Mouse (Mus musculus) midbrain, embryonic 14.5 days (tissue): ENCODE results near the gene Ncbp3. TPM values are rescaled to one million over a fixed set of nuclear protein-coding genes. Genes with fewer than 3 reads are reported as not detected.

Source experiments
- ATAC-seq: fragments of 200-750 bp; cut with Nextera tagmentation; 2 replicates; pipeline ENCODE4 v1.8.0; 2017; ENCODE audit warnings: moderate number of reproducible peaks, moderate library complexity; ENCODE audit not compliant: low FRiP score, low TSS enrichment
- DNase-seq: peaks from one replicate; pipeline ENCODE4 v3.0.0-alpha.2; 2015
- H3K27ac ChIP-seq: fragments of 300-500 bp; sonication (generic); replicated peaks from 2 replicates; pipeline ENCODE4 v1.5.1; 2014; ENCODE audit warnings: mild to moderate bottlenecking, low read depth, low read length, moderate library complexity
- H3K27me3 ChIP-seq: fragments of 300-500 bp; sonication (generic); 2 replicates; pipeline ENCODE4 v1.6.1; 2014; ENCODE audit warnings: low read length, control low read depth, mixed read lengths; ENCODE audit not compliant: control insufficient read depth, insufficient read depth
- H3K36me3 ChIP-seq: fragments of 300-500 bp; sonication (generic); 2 replicates; pipeline ENCODE4 v1.6.1; 2014; ENCODE audit warnings: low read length, control low read depth; ENCODE audit not compliant: control insufficient read depth, insufficient read depth
- H3K4me1 ChIP-seq: fragments of 300-500 bp; sonication (generic); 2 replicates; pipeline ENCODE4 v1.6.1; 2014; ENCODE audit warnings: mild to moderate bottlenecking, antibody characterized with exemption, low read length, control low read depth; ENCODE audit not compliant: control insufficient read depth, insufficient read depth
- H3K4me2 ChIP-seq: fragments of 300-500 bp; sonication (generic); 2 replicates; pipeline ENCODE4 v1.6.1; 2014; ENCODE audit warnings: mild to moderate bottlenecking, low read length, moderate library complexity
- H3K4me3 ChIP-seq: fragments of 300-500 bp; sonication (generic); replicated peaks from 2 replicates; pipeline ENCODE4 v1.5.1; 2014; ENCODE audit warnings: low read depth, low read length
- H3K9ac ChIP-seq: fragments of 300-500 bp; sonication (generic); replicated peaks from 2 replicates; pipeline ENCODE4 v1.6.1; 2014; ENCODE audit warnings: mild to moderate bottlenecking, low read length, moderate library complexity
- H3K9me3 ChIP-seq: fragments of 300-500 bp; sonication (generic); 2 replicates; pipeline ENCODE4 v1.6.1; 2016; ENCODE audit warnings: low read length, control low read depth, mixed read lengths; ENCODE audit not compliant: control insufficient read depth
- WGBS: fragments of 180-500 bp; shearing (Covaris S2); extraction: QIAGEN DNeasy Blood & Tissue Kit; methylation state at CpG from one replicate; pipeline ENCODE4 v1.1.7; 2014; 5-methylcytosine and 5-hydroxymethylcytosine counted together
- polyA plus RNA-seq: library from polyadenylated mRNA; unstranded; fragments of >200 nt; fragmentation: Nextera tagmentation; extraction: Ambion mirVana; gene quantifications from 2 replicates; pipeline ENCODE4 v1.2.1, GENCODE M21; 2014

The Ncbp3 gene
- 8.3 and 10.2 TPM in 2 replicates for polyA plus RNA-seq

DNA sequence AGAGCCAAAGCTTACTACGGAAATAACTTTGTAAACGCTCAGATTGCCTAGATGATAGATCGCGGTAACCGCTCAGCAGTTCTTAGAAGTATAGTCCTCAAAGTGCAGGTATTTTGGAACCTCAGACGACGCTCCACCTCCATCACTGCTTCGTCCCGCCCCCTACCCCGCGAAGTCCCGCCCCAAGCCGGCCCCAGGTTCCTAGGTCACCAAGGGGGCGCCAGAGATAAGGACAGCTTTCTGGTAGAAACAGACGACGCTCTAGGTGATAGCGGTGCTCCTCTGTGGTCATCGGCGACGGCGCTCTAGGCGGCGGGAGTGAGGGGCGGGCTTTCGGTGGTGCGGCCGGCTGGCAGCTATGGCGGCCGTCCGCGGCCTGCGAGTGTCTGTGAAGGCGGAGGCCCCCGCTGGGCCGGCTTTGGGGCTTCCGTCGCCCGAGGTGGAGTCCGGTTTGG, at the start of gene Ncbp3:
Gene Ncbp3, plus strand, starts transcription at position 242 of the 455 bp plus-strand sequence.
- H3K9ac ChIP-seq: peak within 1 kb of the TSS; percentile 90
- peak within 1 kb of the TSS; percentile 89 for H3K4me3 ChIP-seq
- ATAC-seq (peak; percentile 92), DNase-seq (peak; percentile 98)
- H3K9me3 ChIP-seq: no peaks in the 10 kb centered on the region
- no peaks in the 10 kb centered on the region for H3K27me3 ChIP-seq
- under 1% methylated on average over 39 of the region's 39 CpGs for WGBS
- H3K36me3 ChIP-seq: peaks cover 22% of the 10 kb centered on the region
- peaks cover 6% of the 10 kb centered on the region for H3K4me1 ChIP-seq
- peak within 1 kb of the TSS; percentile 92 for H3K27ac ChIP-seq
- peak within 1 kb of the TSS; percentile 77 for H3K4me2 ChIP-seq

DNA sequence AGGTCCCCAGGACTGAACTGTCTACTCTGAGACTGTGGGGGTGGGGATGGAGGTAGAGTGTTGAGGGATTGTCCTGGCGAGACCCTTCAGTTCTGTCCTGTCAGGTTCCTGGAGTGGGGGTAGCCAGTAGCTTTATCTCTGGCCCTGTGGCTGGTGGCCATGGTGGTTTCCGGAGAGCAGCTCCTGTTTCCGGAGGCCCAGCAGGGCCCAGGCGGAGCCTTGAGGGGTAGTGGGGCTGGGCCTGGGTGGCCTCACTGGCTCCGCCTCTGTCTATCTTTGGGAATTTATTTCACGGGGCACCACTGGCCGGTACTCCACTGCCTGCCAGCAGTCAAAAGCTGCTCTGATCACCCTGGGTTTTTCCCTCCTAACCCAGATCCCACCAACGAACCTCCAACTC, 48.8 kb upstream of the Ncbp3 start, which contains the start of gene P2rx1:
Gene P2rx1, plus strand, starts transcription at position 333 of the 400 bp plus-strand sequence.
- no peak for ATAC-seq
- H3K27ac ChIP-seq: no peak within 1 kb of the TSS
- WGBS: 60% methylated on average over 8 of the region's 8 CpGs
- no peaks in the 10 kb centered on the region for H3K36me3 ChIP-seq
- no peak within 1 kb of the TSS for H3K4me3 ChIP-seq
- H3K4me1 ChIP-seq: no peaks in the 10 kb centered on the region
- no peak within 1 kb of the TSS for H3K4me2 ChIP-seq
- no peak within 1 kb of the TSS for H3K9ac ChIP-seq
- no peak for DNase-seq
- no peaks in the 10 kb centered on the region for H3K27me3 ChIP-seq
- no peaks in the 10 kb centered on the region for H3K9me3 ChIP-seq

DNA sequence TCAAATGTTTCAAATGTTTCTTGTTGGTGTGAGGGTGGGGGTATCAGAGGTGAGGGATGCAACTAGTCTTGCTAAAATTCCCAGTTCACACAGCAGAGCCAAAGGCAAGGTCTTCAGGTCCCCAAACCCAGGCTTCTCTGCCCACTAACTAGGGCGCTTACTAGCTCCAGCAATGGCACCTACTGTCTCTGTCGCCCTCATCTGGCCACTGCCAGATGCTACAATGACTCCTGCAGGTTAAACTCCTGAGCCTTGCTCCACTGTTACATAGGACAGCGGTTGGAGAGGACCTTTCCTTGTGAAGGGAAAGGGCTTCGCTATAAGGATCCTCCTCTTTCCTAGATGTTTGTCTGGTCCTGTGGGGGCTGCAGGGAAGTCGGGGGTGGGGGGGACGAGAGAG, 46.6 kb upstream of the Ncbp3 start:
- Histone ChIP-seq H3K9ac (no peak overlapping the region), H3K9me3 (no peaks in the 10 kb centered on the region), H3K36me3 (no peaks in the 10 kb centered on the region), H3K27ac (no peak overlapping the region), H3K4me2 (no peak overlapping the region), H3K4me1 (no peaks in the 10 kb centered on the region), H3K4me3 (no peak overlapping the region), H3K27me3 (no peaks in the 10 kb centered on the region)
- DNase-seq (peak; percentile 77), ATAC-seq (no peak)
- WGBS: 13% methylated on average over 6 of the region's 6 CpGs

DNA sequence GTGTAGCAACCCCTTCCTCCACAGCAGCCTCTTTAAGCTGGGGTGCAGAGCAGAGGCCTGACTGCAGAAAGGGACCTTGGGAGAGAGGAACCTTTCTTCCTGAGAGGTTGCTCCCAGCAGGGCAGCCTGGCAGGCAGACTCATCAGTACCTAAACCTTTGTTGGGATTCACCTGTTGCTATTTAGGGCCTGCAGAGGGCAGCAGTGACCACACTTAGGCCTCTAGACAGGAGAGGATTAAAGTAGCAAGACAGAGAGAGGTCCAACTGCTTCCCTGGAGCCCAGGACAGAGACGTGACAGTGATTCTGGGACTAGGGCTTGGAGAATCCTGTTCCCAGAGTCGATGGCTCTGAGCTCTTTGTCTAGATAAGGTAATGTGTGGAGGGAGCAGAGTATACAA, 41.2 kb upstream of the Ncbp3 start:
- peak; percentile 80 for DNase-seq
- H3K9me3 ChIP-seq: no peaks in the 10 kb centered on the region
- no peaks in the 10 kb centered on the region for H3K27me3 ChIP-seq
- H3K9ac ChIP-seq: no peak overlapping the region
- H3K27ac ChIP-seq: no peak overlapping the region
- no peak for ATAC-seq
- no peak overlapping the region for H3K4me2 ChIP-seq
- no peaks in the 10 kb centered on the region for H3K36me3 ChIP-seq
- no peak overlapping the region for H3K4me3 ChIP-seq
- 1% methylated on average over 2 of the region's 2 CpGs for WGBS
- no peaks in the 10 kb centered on the region for H3K4me1 ChIP-seq

DNA sequence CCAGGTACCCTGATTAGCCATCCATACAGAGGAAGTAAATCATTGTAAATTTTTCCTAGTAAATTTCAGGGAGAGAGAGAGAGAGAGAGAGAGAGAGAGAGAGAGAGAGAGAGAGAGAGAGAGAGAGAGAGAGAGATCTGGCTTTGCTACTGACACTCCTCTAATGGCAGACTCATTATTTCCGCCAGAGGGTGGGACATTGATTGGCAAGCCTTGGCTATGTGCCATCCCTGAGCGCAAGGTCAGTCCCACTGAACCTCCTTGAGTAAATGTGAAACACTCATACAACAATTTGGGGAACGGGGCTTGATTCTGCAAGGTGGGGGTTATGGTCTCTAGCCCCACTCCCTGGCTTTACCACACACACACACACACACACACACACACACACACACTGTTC, 40.5 kb upstream of the Ncbp3 start:
- Histone ChIP-seq H3K36me3 (no peaks in the 10 kb centered on the region), H3K9ac (no peak overlapping the region), H3K27me3 (no peaks in the 10 kb centered on the region), H3K4me2 (no peak overlapping the region), H3K4me3 (no peak overlapping the region), H3K4me1 (no peaks in the 10 kb centered on the region), H3K9me3 (no peaks in the 10 kb centered on the region), H3K27ac (no peak overlapping the region)
- no peak for ATAC-seq
- 61% methylated on average over 3 of the region's 3 CpGs for WGBS
- DNase-seq: peak; percentile 27

DNA sequence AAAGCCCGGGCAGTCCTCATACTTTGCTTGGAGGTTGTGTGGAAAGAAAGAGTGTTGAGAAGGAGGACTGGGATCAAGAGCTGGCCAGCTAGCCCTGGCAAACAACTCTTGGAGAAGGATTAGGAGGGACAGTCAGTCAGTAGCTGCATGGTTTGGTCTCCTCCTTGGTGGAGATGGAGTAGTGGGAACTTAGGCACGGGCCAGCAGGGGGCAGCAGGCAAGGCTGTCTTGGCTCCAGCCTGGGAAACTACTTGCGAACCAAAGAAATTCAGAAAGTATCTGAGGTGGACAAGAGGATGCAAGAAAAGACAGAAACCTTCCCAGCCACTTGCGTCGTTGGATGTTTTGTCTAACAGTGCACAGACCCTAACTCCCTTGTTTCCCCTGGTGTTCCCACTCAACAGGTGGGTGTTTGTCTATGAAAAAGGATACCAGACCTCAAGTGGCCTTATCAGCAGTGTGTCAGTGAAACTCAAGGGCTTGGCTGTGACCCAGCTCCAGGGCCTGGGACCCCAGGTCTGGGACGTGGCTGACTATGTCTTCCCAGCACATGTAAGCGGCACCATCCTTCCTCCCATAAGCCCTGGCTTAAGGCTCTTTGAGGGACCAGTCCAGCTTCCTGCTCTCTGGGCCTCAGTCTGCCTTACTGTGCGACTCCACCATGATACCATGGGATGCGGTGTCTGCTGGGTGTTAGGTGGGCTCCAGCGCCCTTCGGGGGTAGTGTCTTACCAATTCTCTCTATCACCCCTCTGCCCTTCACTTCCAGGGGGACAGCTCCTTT, 39.7 kb upstream of the Ncbp3 start:
- DNase-seq: peak; percentile 76
- Histone ChIP-seq H3K4me3 (no peak overlapping the region), H3K27me3 (no peaks in the 10 kb centered on the region), H3K36me3 (no peaks in the 10 kb centered on the region), H3K9ac (no peak overlapping the region), H3K4me2 (no peak overlapping the region), H3K27ac (no peak overlapping the region), H3K9me3 (no peaks in the 10 kb centered on the region), H3K4me1 (no peaks in the 10 kb centered on the region)
- WGBS: 68% methylated on average over 11 of the region's 11 CpGs
- no peak for ATAC-seq

DNA sequence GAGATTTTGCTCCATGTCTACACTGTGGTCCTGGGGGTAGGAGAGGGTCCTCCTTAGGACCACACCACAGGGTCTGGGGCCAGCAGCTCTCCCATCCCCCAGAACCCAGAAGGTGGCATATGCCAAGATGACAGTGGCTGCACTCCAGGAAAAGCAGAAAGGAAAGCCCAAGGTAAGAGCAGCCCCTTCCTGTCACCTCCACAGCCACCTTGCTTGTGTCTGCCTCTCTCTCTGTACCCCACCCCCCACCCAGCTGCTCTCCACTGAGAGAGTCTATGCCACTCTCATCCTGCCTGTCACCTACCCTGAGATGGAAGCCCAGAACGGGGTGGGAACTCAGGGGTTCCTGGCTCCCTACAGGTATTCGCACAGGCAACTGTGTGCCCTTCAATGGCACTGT, 38.8 kb upstream of the Ncbp3 start:
- Histone ChIP-seq H3K27me3 (no peaks in the 10 kb centered on the region), H3K4me1 (no peaks in the 10 kb centered on the region), H3K9ac (no peak overlapping the region), H3K9me3 (no peaks in the 10 kb centered on the region), H3K27ac (no peak overlapping the region), H3K4me2 (no peak overlapping the region), H3K4me3 (no peak overlapping the region), H3K36me3 (no peaks in the 10 kb centered on the region)
- 66% methylated on average over 2 of the region's 2 CpGs for WGBS
- ATAC-seq (no peak), DNase-seq (no peak)

DNA sequence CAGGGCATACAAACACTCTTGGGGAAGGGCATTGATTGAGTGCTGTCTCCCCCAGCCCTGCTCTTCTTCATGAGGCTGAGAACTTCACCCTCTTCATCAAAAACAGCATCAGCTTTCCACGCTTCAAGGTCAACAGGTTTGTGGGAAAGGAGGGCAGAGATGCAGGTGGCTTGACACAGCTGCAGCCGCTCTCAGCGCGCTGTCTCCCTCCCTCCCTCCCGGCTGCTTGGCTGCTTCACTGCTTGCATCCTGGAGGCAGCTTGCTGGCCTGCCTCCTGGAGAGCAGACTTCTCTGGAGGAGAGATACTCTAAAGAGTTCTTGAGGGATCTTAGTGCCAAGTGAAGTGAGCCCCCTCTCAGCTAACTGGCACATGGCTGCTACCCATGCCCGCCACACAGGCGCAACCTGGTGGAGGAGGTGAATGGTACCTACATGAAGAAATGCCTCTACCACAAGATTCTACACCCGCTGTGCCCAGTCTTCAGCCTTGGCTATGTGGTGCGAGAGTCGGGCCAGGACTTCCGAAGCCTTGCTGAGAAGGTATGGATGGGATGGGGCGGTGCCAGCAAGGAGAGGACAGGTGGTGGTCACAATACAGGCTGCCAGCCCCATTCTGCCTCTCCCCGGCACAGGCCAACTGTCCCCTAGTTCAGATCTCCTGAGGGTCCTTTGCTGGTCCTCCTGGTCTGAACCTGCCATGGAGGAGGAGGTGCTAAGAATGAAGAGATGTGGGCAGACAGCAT, 37.9 kb upstream of the Ncbp3 start:
- WGBS: 54% methylated on average over 13 of the region's 13 CpGs
- no peaks in the 10 kb centered on the region for H3K27me3 ChIP-seq
- H3K36me3 ChIP-seq: no peaks in the 10 kb centered on the region
- H3K4me3 ChIP-seq: no peak overlapping the region
- H3K9me3 ChIP-seq: no peaks in the 10 kb centered on the region
- H3K4me1 ChIP-seq: no peaks in the 10 kb centered on the region
- no peak overlapping the region for H3K27ac ChIP-seq
- H3K4me2 ChIP-seq: no peak overlapping the region
- DNase-seq: no peak
- no peak for ATAC-seq
- 0 out of 2 replicates have a peak overlapping the region, but pooled peaks have one; percentile 23 for H3K9ac ChIP-seq
